Mouse (Mus musculus) stomach, postnatal 0 days (tissue): ENCODE measurements around the gene Vmn2r47. TPM values are rescaled to one million over a fixed set of nuclear protein-coding genes. Genes with fewer than 3 reads are reported as not detected.
"Not testable (repeated sequence)": the region's sequence is repeated elsewhere in the genome, so short reads cannot be mapped to it uniquely, and the experiment has no call there.

Experiments used
- ATAC-seq: fragments of 200-750 bp; cut with Nextera tagmentation; 2 replicates; pipeline ENCODE4 v1.8.0; 2017; ENCODE audit not compliant: low FRiP score, low TSS enrichment
- DNase-seq: peaks from one replicate; pipeline ENCODE4 v3.0.0-alpha.2; 2016; ENCODE audit warnings: low spot score
- H3K27ac ChIP-seq: fragments of 300-500 bp; sonication (generic); replicated peaks from 2 replicates; pipeline ENCODE4 v1.5.1; 2014; ENCODE audit warnings: mild to moderate bottlenecking, control low read depth
- H3K27me3 ChIP-seq: fragments of 300-500 bp; sonication (generic); 2 replicates; pipeline ENCODE4 v1.6.1; 2014; ENCODE audit warnings: low read length; ENCODE audit not compliant: control insufficient read depth, insufficient read depth
- H3K36me3 ChIP-seq: fragments of 300-500 bp; sonication (generic); 2 replicates; pipeline ENCODE4 v1.6.1; 2014; ENCODE audit warnings: low read length, mixed read lengths; ENCODE audit not compliant: control insufficient read depth, insufficient read depth
- H3K4me1 ChIP-seq: fragments of 300-500 bp; sonication (generic); replicated peaks from 2 replicates; pipeline ENCODE4 v1.6.1; 2014; ENCODE audit warnings: antibody characterized with exemption; ENCODE audit not compliant: control insufficient read depth, insufficient read depth
- H3K4me2 ChIP-seq: fragments of 300-500 bp; sonication (generic); replicated peaks from 2 replicates; pipeline ENCODE4 v1.6.1; 2014; ENCODE audit warnings: low read depth, mild to moderate bottlenecking, control low read depth, moderate library complexity
- H3K4me3 ChIP-seq: fragments of 300-500 bp; sonication (generic); 2 replicates; pipeline ENCODE4 v1.5.1; 2014; ENCODE audit warnings: low read depth, low read length, control low read depth
- H3K9ac ChIP-seq: fragments of 300-500 bp; sonication (generic); 2 replicates; pipeline ENCODE4 v1.6.1; 2014; ENCODE audit warnings: mild to moderate bottlenecking, low read length, control low read depth, mixed read lengths
- H3K9me3 ChIP-seq: fragments of 300-500 bp; sonication (generic); 2 replicates; pipeline ENCODE4 v1.6.1; 2016; ENCODE audit warnings: low read length; ENCODE audit not compliant: control insufficient read depth
- WGBS: fragments of 180-500 bp; shearing (Covaris S2); extraction: QIAGEN DNeasy Blood & Tissue Kit; methylation state at CpG from one replicate; pipeline ENCODE4 v1.1.7; 2014; 5-methylcytosine and 5-hydroxymethylcytosine counted together
- polyA plus RNA-seq: library from polyadenylated mRNA; unstranded; fragments of >200 nt; fragmentation: Nextera tagmentation; extraction: Ambion mirVana; gene quantifications from 2 replicates; pipeline ENCODE4 v1.2.1, GENCODE M21; 2015

Gene Vmn2r47
- not detected in 2 replicates for polyA plus RNA-seq

GRCm38 (mm10) chr7:9841225-9841624 is at the start of gene Vmn2r47:
Vmn2r47 (minus strand) TSS chr7:9841325.
- not testable (repeated sequence) for DNase-seq, ATAC-seq, H3K4me2 ChIP-seq, H3K27ac ChIP-seq, H3K4me3 ChIP-seq, H3K9ac ChIP-seq, H3K4me1 ChIP-seq, H3K36me3 ChIP-seq, H3K27me3 ChIP-seq, H3K9me3 ChIP-seq
- no CpG with 5 or more reads among the region's 1 CpGs for WGBS

GRCm38 (mm10) chr7:9770471-9770870 is 70.7 kb downstream of the Vmn2r47 start, which contains the start of gene Vmn2r46:
Vmn2r46 (minus strand) TSS chr7:9770571.
- WGBS: no CpG with 5 or more reads among the region's 1 CpGs
- H3K36me3 ChIP-seq, DNase-seq, ATAC-seq, H3K27ac ChIP-seq, H3K4me3 ChIP-seq, H3K4me2 ChIP-seq, H3K27me3 ChIP-seq, H3K4me1 ChIP-seq, H3K9ac ChIP-seq, H3K9me3 ChIP-seq: not testable (repeated sequence)

Other genes starting within 250 kb of the Vmn2r47 start
- not detected in 2 replicates for gene Vmn2r46, start 70.8 kb downstream of the Vmn2r47 start, polyA plus RNA-seq
- gene Vmn2r48, start 112.3 kb upstream of the Vmn2r47 start, polyA plus RNA-seq: not detected in 2 replicates
- not detected in 2 replicates for gene Vmn2r49, start 150.9 kb upstream of the Vmn2r47 start, polyA plus RNA-seq
- 0.02 TPM in 1 of 2 replicates, not detected in the other for gene Vmn2r50, start 212.0 kb upstream of the Vmn2r47 start, polyA plus RNA-seq